Mouse (Mus musculus): ENCODE measurements around the gene C9orf72. TPM values are rescaled to one million over a fixed set of nuclear protein-coding genes. Genes with fewer than 3 reads are reported as not detected.
A peak's percentile ranks its signal among the peaks of the same experiment; 100 is the strongest.
"Not testable (repeated sequence)": the region's sequence is repeated elsewhere in the genome, so short reads cannot be mapped to it uniquely, and the experiment has no call there.

Gene C9orf72
- total RNA-seq (2021): 10 to 100 TPM; 33.6 to 33.7 TPM

DNA sequence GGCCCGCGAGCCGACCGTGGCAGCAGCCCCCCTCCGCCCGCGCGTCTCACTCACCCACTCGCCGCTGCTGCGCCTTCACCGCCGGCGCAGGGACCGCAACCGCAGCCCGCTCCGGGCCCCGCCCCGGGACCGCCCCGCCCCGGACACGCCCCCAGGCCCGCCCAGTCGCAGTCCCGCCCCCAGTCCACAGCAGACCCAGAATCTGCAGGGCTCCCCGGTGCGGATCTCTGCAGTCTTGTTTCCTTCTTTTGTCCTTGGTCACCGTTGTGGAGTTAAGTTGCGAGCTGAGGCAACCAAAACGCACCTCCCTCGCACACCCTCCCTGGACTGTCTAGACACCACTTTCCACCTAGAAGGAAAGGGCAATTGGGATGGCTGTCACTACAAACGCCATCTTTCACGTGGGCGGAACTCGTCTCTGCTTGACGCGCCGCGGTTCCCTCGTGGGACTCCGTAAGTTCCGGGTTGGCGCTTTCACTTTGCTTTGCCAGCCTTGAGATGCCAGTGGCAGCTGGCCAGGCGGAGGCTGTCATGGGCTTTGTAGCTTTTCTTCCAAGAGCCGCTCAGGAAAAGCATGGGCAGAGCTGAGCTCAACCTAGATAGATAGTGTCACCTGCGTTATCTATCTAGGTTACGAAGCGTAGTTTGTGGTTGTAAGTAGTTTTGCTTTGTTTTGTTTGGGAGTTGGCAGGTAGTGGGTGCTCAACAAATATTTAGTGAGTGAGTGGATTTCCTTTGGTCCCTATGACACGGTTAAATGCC lies at the start of gene C9orf72:
C9orf72 (minus strand) TSS at position 442 of the 762 bp plus-strand sequence.
- intact Hi-C loops (cut with DNase I): no loop called here

DNA sequence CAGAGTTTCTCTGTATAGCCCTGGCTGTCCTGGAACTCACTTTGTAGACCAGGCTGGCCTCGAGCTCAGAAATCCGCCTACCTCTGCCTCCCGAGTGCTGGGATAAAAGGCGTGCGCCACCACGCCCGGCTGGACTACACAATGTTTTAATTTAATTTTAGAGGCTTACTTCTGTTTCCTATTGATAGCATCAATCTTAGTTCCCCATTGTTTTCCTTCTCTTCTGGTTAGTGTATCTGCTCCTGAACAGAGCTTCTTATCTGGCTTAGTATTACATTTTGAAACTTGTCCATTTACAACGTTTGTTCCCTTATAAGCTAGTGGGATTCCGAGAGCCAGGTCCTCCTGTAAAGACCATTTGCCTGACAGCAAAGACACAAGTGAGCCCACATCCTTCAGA lies 33.0 kb upstream of the C9orf72 start:
- DNase-seq (ENCODE audit: extremely low spot score in 1 of 2, low spot score in 2 of 2): no peak
- intact Hi-C loops (cut with DNase I): no loop called here

More for the DNA sequence above, at the start of gene C9orf72:
- DNase-seq (ENCODE audit: extremely low spot score in 1 of 2, low spot score in 2 of 2): peak; percentile 96

DNA sequence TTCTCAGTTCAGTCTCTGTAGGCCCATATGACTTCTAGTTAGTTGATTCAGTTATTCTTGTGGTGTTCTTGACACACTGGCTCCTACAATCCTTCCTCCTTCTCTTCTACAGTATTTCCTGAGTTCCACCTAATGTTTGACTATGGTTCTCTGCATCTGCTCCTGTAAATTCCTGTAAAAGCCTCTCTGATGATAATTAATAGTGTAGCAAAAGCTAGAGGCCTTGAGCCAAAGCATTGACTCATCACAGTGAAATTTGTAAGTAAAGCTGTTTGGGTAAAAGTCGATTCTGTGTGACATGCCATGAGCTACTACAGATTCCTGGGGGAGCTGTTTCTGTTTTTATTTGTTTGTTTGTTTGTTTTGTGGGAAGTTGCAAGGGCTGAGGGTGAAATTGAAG lies 18.0 kb upstream of the C9orf72 start:
- no peak for DNase-seq (ENCODE audit: extremely low spot score in 1 of 2, low spot score in 2 of 2)
- intact Hi-C loops (cut with DNase I): no loop called here

DNA sequence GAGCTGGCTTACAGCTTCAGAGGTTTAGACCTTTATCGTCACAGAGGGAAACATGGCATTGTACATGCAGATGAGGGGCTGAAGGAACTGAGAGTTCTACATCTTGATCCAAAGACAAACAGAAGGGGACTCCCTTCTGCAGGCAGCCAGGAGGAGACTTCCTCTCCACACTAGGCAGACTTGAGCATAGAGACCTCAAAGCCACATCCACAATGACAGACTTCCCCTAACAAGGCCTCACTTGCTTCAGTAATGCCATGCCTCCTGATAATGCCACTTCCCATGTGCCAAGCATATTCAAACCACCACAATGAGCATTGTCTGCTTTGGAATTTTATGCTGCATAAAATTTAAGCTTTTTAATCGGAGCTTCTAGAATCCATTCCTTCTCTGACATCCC lies 15.8 kb upstream of the C9orf72 start:
- DNase-seq (ENCODE audit: extremely low spot score in 1 of 2, low spot score in 2 of 2): no peak

DNA sequence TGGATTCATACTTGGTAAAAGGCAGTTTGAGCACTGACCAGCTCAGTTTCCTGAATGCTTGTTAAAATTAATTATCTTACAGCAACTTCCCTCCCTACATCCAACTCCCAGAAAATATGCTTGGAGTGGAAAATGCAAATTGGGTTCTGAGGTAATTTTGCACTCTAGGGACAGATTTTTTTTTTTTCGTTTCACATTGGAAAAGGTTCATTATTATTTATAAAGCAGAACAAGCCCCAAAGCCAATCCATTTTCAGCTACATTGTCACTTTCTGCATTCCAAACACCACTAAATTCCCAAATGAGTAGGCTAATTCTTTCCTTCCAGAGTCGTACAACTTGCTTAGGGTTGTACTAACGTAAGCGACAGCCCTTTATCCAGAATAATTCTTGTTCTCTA lies 12.7 kb upstream of the C9orf72 start:
- intact Hi-C loops (cut with DNase I): no loop called here
- no peak for DNase-seq (ENCODE audit: extremely low spot score in 1 of 2, low spot score in 2 of 2)

More for the DNA sequence above, 15.8 kb upstream of the C9orf72 start:
- intact Hi-C loops (cut with DNase I): no loop called here

DNA sequence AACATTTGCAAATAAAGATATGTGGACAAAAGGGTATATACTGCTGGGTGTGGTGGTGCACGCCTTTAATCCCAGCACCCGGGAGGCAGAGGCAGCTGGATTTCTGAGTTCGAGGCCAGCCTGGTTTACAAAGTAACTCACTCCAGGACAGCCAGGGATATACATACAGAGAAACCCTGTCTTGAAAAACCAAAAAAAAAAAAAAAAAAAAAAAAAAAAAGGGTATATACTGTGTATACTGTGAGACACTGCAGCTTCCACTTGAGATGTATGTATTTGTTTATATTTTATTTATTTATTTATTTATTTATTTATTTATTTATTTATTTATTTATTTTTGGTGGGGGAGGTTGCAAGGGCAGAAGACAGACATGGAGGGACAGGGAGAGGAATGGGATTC lies 12.3 kb upstream of the C9orf72 start:
- intact Hi-C loops (cut with DNase I); DNase-seq (ENCODE audit: extremely low spot score in 1 of 2, low spot score in 2 of 2): not testable (repeated sequence)

DNA sequence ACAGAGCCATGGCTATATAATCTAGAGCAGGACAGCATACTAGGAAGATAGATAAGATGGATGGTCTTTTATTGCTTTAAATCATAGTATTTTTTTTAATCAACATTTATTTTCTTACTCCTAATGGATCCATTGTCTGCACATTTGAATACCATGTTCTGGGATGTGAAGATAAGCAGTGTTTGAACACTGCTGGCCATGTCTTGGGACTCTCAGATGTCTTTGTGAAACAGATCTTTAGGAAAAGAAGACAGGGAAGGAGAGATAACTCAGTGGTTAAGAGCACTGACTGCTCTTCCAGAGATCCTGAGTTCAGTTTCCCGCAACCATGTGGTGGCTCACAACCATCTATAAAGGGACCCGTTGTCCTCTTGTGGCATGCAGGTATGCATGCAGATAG lies 10.3 kb upstream of the C9orf72 start:
- DNase-seq (ENCODE audit: extremely low spot score in 1 of 2, low spot score in 2 of 2): no peak
- intact Hi-C loops (cut with DNase I): no loop called here

DNA sequence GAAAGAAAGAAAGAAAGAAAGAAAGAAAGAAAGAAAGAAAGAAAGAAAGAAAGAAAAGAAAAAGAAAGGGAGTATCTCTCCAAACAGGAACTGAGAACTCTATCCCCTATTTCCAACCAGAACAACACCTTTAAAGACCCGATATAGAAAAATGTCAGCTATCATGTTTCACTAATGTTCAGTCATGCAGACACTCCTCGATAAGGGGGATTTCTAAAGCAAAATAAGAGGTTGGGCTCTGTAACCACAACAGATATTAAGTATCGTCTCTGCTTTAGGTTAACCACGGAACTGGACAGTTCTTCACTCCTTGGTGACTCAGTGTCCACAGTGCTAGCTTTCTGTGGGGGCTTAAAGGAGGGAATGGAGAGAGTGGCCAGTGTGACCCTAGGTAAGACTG lies 2.3 kb upstream of the C9orf72 start:
- intact Hi-C loops (cut with DNase I): no loop called here
- no peak for DNase-seq (ENCODE audit: extremely low spot score in 1 of 2, low spot score in 2 of 2)

DNA sequence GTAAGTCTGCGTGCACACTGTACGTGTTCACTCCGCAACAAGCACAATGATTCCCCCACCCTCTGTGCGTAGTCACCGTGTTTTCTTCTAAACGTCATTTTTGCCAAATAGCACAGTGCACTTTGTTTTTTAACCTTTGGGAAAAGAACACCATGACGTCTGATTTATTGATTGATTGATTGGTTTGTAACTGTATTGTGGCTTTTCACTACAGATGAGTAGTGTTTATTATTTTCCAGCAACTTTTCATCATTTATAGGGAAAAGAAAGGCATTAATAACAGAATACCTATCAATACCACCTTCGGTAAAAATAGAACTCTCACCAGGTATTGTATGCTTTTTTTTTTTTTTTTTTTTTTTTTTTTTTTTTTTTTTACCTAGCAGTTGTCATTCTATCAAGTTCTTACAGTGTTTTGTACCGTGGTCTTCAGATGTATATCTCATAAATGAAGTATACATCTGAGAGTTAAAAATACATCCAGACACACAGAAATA lies 569 bp upstream of the C9orf72 start:
- DNase-seq (ENCODE audit: extremely low spot score in 1 of 2, low spot score in 2 of 2): no peak
- intact Hi-C loops (cut with DNase I): no loop called here

DNA sequence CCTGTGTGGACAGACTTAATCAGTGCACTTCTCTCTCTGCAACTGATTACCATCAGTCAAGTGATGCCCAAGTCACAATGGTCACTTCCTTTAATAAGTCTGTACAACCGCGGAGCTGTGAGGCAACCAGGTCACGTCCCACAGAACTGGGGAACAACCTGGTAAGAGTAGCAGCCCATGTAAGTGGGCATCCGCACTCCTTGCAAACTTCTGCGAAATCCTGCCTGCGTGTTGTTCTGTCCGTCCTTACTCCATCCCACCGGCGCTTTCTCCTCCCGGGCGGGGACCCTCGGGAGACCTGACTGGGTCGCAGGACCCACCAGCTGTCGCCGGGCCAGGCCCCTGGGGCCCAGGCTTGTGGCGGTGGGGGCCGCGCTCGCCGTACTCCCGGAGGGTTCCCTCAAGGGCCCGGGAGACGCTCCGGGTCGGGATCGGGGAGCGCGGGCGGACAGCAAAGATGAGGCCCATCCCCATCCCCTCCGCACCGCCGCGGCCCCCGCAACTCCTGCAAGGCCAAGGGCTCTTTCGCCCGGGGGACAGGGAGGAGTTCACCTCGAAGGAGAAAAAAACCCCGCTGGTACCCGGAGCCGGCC lies 738 bp downstream of the C9orf72 start:
- no peak for DNase-seq (ENCODE audit: extremely low spot score in 1 of 2, low spot score in 2 of 2)
- intact Hi-C loops (cut with DNase I): no loop called here

DNA sequence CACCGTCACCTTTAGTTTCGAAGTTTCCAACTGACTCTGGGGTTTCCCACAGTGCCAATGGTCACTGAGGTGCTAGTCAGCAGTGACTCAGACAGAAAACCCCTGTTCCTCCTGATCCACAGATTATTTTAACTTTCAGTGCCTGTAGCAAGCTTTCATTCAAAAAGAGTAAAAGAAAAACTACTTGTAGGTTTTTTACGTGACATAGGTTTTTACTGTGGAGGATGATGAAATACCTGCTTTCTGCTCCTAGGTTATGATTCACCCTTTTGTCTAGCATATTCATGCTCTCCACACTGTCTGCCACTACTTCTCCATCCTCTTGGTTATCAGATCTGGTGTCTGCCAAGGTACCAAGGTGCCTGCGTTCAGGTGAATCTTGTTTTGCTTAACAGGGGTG lies 1.9 kb downstream of the C9orf72 start:
- intact Hi-C loops (cut with DNase I): no loop called here
- DNase-seq (ENCODE audit: extremely low spot score in 1 of 2, low spot score in 2 of 2): no peak

DNA sequence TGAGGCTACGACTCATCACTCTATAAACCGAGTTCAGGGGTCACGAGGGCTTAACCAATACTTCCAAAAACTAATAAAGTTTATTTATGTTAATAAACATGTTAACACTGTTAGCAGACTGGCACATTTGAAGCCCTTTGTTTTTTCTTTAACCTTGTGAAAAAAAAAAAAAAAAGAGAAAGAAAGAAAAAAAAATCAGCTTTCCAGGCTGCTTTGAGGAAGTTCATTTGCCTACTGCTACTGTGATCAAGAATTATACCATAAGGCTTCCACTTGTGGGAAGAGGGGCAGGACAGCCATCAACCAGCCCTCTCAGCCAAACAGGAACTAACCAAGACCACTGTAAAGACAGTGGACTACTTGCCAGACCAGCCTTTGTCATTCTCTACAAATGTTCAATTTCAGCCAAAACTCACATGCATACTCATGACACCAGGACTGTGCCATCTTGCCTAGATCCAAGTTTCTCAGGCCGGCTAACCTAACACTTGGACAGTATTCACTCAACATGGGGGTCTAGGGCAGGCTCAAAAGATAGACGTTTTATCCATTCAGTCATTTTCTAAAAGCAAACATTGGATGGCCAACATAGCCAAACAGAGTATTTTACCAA lies 2.5 kb downstream of the C9orf72 start:
- DNase-seq (ENCODE audit: extremely low spot score in 1 of 2, low spot score in 2 of 2): no peak
- intact Hi-C loops (cut with DNase I): no loop called here

DNA sequence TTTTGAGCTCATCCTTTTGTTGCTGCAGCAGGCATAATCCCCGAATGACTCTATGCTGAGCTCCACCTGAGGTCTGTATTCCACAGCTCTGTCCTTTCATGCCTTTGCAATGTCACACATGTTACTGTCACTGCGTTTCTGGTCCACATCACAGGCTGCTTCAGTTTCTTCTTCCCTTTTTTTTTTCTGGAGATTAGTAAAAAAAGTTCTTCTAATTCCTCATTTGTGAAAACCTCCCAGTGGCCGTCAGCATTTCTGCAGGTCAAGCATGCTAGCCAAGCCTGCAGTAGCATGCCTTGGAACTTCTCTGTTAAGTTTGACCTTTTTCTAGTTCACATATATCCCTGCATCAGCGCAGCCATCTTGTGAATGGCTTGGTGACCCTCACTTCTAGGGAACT lies 4.1 kb downstream of the C9orf72 start:
- intact Hi-C loops (cut with DNase I): no loop called here
- DNase-seq (ENCODE audit: extremely low spot score in 1 of 2, low spot score in 2 of 2): peak in 1 of 2 experiments; percentile 25

DNA sequence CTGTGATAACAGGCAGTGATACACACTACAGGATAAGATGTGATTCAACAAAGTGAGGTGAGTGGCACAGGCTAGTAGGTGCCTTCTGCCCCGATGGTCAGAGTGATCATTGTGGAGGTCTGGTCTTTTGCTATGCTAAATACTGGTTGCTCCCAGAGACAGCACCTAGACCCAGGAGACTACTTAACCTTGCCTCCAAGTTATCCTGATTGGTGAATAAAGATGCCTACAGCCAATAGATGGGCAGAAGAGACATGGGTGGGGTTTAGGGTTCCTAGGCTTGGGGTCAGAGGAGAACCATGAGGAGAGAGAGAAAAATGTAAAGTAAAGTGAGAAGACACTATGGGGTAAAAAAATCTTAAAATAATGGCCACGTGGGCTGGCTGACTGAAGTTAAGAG lies 4.8 kb downstream of the C9orf72 start:
- DNase-seq (ENCODE audit: extremely low spot score in 1 of 2, low spot score in 2 of 2): no peak
- intact Hi-C loops (cut with DNase I): no loop called here

DNA sequence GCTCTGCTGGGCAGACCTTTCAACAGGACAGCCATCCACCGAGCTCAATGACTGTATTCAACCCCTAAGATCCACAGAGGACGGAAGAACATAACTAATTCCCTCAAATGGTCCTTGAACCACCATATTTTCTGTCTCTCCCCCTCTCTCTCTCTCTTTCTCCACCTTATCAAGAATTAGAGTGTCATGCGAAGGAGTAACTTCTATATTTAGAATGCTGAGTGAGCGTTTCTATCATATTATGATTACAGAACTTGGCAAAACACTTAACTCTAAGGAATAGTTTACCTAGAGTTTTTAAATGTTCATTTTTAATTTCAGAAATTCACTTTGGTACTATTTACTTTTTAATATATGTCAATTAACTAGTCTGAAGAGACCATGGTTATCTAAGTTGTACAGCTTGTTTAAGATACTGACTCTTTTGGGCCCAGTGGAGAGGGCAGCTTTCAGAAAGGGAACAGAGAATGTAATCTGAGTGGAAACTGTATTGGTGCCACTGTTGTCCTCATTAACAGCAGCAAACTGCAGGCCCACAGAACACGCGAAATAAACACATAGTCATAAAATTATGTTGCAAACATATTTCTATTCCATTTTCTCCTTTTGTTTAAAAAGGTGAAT lies 5.8 kb downstream of the C9orf72 start:
- intact Hi-C loops (cut with DNase I): no loop called here

DNA sequence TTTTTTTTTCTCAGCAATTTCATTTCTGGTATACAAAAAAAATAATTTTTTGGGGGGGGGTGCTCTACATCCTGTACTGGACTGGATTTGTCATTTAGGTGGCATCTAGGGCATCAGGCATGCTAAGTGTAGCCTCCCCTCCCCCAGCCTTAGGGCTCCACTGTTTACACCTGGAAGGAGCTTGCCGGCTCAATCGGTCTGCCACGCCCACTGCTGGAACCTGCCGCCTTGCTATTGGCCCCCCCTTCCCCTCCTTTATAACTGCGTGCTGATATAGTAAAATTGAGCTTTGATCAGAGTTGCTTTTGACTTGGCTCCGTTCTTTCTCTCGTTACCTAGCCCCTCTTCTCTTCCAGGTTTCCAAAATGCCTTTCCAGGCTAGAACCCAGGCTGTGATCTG lies 21.3 kb downstream of the C9orf72 start:
- no peak for DNase-seq (ENCODE audit: extremely low spot score in 1 of 2, low spot score in 2 of 2)
- intact Hi-C loops (cut with DNase I): no loop called here

More for the DNA sequence above, 5.8 kb downstream of the C9orf72 start:
- DNase-seq (ENCODE audit: extremely low spot score in 1 of 2, low spot score in 2 of 2): no peak

DNA sequence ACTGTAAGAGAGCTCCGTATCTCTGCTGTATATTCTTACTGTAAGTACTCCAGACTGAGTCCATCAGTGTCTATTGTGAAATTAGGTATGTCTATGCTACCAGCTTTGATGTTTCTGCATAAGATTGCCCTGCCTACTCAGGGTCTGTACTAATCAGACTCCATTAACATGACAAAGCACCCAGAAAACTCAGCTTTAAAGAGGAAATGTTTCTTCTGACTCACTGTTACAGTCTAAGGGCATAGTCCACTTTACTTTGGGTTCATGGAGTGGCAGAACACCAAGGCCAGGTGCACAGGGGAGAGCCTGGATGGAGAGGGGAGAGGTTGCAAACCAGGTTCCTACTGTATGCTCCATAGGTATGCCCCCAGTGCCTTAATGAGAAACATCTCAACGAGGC lies 22.3 kb downstream of the C9orf72 start:
- no peak for DNase-seq (ENCODE audit: extremely low spot score in 1 of 2, low spot score in 2 of 2)
- intact Hi-C loops (cut with DNase I): no loop called here

DNA sequence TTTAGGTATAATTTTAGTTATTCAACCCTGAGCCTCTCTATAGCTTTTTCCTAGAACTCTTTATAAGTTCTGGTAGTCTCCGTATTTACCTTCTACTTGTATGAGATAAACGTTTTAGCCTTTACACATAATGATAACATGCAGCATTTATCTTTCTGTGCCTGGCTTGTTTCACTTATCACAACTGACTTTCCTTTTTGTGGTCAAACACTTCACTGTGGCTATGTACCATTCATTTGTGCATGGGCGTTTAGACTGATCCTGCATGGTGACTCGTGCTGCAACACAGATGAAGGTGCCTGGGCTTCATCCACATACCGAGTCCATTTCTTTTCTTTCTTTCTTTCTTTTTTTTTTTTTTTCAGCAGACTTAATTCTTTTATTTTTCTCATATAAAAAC lies 24.3 kb downstream of the C9orf72 start:
- intact Hi-C loops (cut with DNase I): no loop called here

DNA sequence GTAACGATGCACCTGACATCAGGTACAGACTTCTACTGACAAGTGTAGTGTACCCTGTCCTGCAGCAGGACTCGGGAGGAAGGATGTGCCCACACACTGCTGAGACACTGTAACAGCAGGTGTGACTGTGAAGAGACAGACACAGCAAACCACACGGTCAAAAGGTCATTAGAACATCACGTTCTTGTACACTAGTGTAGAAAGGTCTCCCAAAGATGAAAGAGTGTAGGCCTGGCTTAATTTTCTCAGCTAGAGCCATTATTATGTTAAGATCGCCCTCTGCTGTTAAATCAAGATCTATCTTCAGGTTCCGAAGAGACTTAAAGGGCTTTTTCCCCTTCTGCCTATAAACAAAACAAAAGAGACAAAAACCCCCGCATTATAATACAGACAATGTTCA lies 33.2 kb downstream of the C9orf72 start:
- intact Hi-C loops (cut with DNase I): loop anchor here (5.0 kb wide), 1 partner anchor 230 kb away; no protein-coding TSS in a partner anchor
- DNase-seq (ENCODE audit: extremely low spot score in 1 of 2, low spot score in 2 of 2): no peak

More for the DNA sequence above, 24.3 kb downstream of the C9orf72 start:
- no peak for DNase-seq (ENCODE audit: extremely low spot score in 1 of 2, low spot score in 2 of 2)
